Mouse (Mus musculus) megakaryocyte, embryonic 14.5 days (primary cell): ENCODE results near the gene Sgcb.

Experiments
- FLI1 ChIP-seq: IDR thresholded peaks from 2 replicates; pipeline ENCODE4 v1.6.1; 2012; ENCODE audit warnings: low read length, inconsistent platforms, mixed read lengths
- GATA1 ChIP-seq: IDR thresholded peaks from 3 replicates; pipeline ENCODE4 v1.6.1; 2012; ENCODE audit warnings: mixed read lengths, low read length, inconsistent platforms, borderline replicate concordance

GRCm38 (mm10) chr5:73625505-73625904 lies 22.1 kb downstream of the Sgcb start:
- TF ChIP-seq GATA1 = no peak
- no peak for TF ChIP-seq FLI1
